Mouse (Mus musculus): ENCODE measurements at regions not wholly inside any gene's neighbourhood (a gene's known extent, or its start where the extent isn't known, plus 50 kb on each side); places are given as distances from the start of the nearest gene placed in this dataset.
"Not testable (repeated sequence)": the region's sequence is repeated elsewhere in the genome, so short reads cannot be mapped to it uniquely, and the experiment has no call there.

DNA sequence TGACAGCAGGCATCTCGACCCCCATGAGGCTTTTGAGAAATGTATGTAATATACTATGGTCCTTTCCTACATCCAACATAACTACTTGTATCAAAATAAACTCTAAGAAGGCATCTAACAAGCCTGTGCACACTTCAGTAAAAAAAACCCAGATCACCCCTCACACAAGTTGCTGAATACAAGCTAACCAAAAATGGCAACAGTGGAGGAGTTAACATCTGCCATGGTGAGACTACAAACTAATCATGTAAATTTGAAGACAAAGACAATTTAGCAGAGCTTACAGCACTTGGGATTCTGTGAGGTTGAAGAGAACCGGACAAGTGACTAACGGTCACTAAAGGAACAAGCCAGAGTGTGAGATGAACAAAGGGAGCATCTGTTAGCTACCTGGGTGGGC is 380.6 kb upstream of the Ngly1 start:
- ATAC-seq (ENCODE audit: insufficient read depth), result no peak

DNA sequence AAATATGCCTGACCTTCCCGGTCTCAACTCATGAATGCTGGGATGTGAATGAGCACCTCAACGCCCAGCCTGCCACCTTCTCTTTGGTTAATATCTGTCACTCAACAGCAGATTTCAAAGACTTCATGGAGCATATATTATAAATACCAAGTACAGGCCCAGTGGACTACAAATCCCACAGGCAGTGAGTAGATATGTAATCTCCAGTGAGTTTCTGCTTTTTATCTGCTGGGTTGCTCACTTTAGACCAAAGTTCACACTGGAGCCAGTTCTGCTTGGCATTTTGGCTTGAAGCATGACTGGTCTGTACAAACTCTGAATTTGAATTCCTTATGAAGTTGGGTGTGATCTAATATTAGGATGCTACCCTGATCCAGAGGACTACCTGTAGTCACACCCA is 377.1 kb upstream of the Ngly1 start:
- H3K4me3 ChIP-seq (ENCODE audit: low read depth, low read length), result no peak overlapping the region
- no peak overlapping the region for H3K9ac ChIP-seq
- H3K27ac ChIP-seq (ENCODE audit: low read depth), result no peak overlapping the region
- no peaks in the 10 kb centered on the region for H3K4me1 ChIP-seq (ENCODE audit: insufficient read depth)
- H3K27me3 ChIP-seq (ENCODE audit: insufficient read depth, low read length), result no peaks in the 10 kb centered on the region
- ATAC-seq (ENCODE audit: insufficient read depth) (no peak), DNase-seq (no peak)
- 80% methylated on average over 2 of the region's 2 CpGs for WGBS
- no peak for TF ChIP-seq CTCF (IDR thresholded peaks at IDR 0.05; ENCODE audit: low read depth)
- no peak overlapping the region for H3K4me2 ChIP-seq
- no peaks in the 10 kb centered on the region for H3K36me3 ChIP-seq (ENCODE audit: insufficient read depth)
- H3K9me3 ChIP-seq (ENCODE audit: low read depth, low read length), result no peaks in the 10 kb centered on the region

More for the DNA sequence above, 380.6 kb upstream of the Ngly1 start:
- no peak for TF ChIP-seq CTCF (IDR thresholded peaks at IDR 0.05; ENCODE audit: low read depth)
- no peak overlapping the region for H3K4me3 ChIP-seq (ENCODE audit: low read depth, low read length)
- H3K4me2 ChIP-seq, result no peak overlapping the region
- 46% methylated on average over 3 of the region's 3 CpGs for WGBS
- no peak overlapping the region for H3K27ac ChIP-seq (ENCODE audit: low read depth)
- H3K36me3 ChIP-seq (ENCODE audit: insufficient read depth), result no peaks in the 10 kb centered on the region
- H3K9ac ChIP-seq, result no peak overlapping the region
- DNase-seq, result no peak
- H3K9me3 ChIP-seq (ENCODE audit: low read depth, low read length), result no peaks in the 10 kb centered on the region
- no peaks in the 10 kb centered on the region for H3K27me3 ChIP-seq (ENCODE audit: insufficient read depth, low read length)
- H3K4me1 ChIP-seq (ENCODE audit: insufficient read depth), result no peaks in the 10 kb centered on the region

DNA sequence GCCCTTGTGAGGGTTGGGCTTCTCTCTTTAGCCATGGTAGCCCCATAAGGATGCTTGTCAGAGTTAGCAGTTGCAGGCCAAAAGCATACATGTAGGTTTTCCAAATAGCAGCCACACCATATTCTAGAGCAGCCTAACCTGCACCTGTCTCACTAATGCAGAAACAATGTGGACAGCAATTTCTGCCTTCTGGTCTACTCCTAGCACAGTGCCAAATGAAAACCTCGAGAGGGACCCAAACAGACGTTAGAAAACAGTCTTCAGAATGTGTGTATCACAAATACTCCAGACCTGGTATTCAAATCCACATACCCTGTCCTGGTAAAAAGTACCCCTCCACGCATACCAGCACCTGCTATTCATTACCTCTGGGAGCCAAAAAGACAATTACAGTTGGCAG is 368.9 kb upstream of the Ngly1 start:
- 80% methylated on average over 3 of the region's 3 CpGs for WGBS
- Histone ChIP-seq H3K36me3 (ENCODE audit: insufficient read depth) (no peaks in the 10 kb centered on the region), H3K4me1 (ENCODE audit: insufficient read depth) (no peaks in the 10 kb centered on the region), H3K4me2 (no peak overlapping the region), H3K27ac (ENCODE audit: low read depth) (no peak overlapping the region), H3K4me3 (ENCODE audit: low read depth, low read length) (no peak overlapping the region), H3K9ac (no peak overlapping the region), H3K9me3 (ENCODE audit: low read depth, low read length) (no peaks in the 10 kb centered on the region), H3K27me3 (ENCODE audit: insufficient read depth, low read length) (no peaks in the 10 kb centered on the region)
- no peak for ATAC-seq (ENCODE audit: insufficient read depth)
- no peak for TF ChIP-seq CTCF (IDR thresholded peaks at IDR 0.05; ENCODE audit: low read depth)
- no peak for DNase-seq

DNA sequence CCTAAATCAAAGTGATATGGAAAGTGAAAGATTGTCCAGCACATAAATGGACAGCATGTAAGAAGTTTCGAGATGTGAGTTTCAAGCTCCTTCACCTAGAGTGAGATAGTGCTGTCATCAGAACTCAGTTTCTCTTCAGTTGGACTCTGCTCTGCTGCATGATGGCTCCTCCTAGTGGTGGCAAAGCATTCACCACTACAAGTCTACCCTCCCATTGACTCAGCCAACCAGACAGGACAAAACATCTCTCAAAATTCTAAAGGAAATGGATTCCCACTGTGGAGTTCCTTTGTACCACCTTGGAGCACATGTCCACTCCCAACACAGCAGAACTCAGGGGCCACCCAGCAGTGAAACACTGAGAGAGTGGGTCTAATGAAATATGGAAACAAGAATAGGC is 367.8 kb upstream of the Ngly1 start:
- no peaks in the 10 kb centered on the region for H3K4me1 ChIP-seq (ENCODE audit: insufficient read depth)
- WGBS, result 48% methylated on average over 1 of the region's 1 CpGs
- TF ChIP-seq CTCF (IDR thresholded peaks at IDR 0.05; ENCODE audit: low read depth), result peak; percentile 79
- H3K4me3 ChIP-seq (ENCODE audit: low read depth, low read length), result no peak overlapping the region
- no peaks in the 10 kb centered on the region for H3K27me3 ChIP-seq (ENCODE audit: insufficient read depth, low read length)
- no peak overlapping the region for H3K9ac ChIP-seq
- ATAC-seq (ENCODE audit: insufficient read depth), result no peak
- no peaks in the 10 kb centered on the region for H3K9me3 ChIP-seq (ENCODE audit: low read depth, low read length)
- peak; percentile 59 for DNase-seq
- no peak overlapping the region for H3K4me2 ChIP-seq
- no peak overlapping the region for H3K27ac ChIP-seq (ENCODE audit: low read depth)
- no peaks in the 10 kb centered on the region for H3K36me3 ChIP-seq (ENCODE audit: insufficient read depth)

DNA sequence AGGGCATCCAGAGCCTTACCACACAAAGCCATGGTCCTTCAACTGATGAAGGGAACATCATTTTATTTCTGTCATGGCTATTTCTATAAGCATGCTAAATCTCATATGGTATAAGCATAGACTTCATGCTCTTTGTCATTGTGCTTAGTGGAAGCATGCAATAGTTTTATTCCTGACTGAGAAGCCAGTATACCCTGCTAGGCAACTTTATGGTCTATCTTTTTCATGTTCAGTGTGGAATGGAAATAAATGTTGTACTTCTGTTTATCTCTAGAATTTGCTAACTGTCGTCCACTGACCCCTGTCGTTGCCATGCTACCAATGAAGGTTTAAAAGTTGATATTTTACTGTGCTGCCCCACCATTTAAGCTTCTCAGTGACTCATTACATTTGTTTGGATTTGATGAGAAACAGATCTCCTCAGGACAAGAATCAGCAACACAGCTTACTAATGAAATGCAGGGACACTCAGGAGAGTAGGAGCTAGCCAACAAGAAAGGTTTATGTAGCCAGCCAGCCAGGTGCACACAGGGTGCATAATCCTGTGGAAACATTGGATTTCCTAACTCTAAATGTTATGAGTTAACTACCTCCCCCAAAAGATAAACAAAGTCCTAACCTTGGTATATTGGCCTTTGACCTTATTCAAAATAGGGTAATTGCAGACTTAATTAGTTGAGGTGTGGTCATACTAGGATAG is 364.3 kb upstream of the Ngly1 start:
- H3K4me2 ChIP-seq, result no peak overlapping the region
- H3K9ac ChIP-seq, result no peak overlapping the region
- H3K36me3 ChIP-seq (ENCODE audit: insufficient read depth), result no peaks in the 10 kb centered on the region
- no peaks in the 10 kb centered on the region for H3K27me3 ChIP-seq (ENCODE audit: insufficient read depth, low read length)
- ATAC-seq (ENCODE audit: insufficient read depth) (no peak), DNase-seq (no peak)
- 56% methylated on average over 2 of the region's 2 CpGs for WGBS
- H3K4me3 ChIP-seq (ENCODE audit: low read depth, low read length), result no peak overlapping the region
- H3K27ac ChIP-seq (ENCODE audit: low read depth), result no peak overlapping the region
- H3K4me1 ChIP-seq (ENCODE audit: insufficient read depth), result no peaks in the 10 kb centered on the region
- no peak for TF ChIP-seq CTCF (IDR thresholded peaks at IDR 0.05; ENCODE audit: low read depth)
- no peaks in the 10 kb centered on the region for H3K9me3 ChIP-seq (ENCODE audit: low read depth, low read length)

DNA sequence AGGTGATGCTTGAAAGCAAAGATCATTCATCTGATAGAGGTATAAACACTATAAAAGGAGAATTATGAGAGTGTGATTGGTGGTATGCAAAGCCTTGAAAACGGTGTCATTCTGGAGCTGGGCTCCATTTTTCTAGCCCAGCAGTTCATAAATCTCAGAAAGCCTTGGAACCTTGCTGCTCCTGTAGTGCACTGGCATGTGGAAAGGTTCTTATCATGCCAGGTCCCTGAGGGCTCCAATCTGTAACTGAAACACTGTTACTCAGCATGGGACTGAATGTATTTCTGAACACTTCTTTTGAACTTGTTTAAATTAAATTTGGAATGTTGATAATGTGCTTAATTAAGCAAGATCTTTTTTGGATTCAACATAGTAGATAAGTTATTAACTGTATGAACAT is 352.0 kb upstream of the Ngly1 start:
- peak; percentile 23 for DNase-seq
- H3K27ac ChIP-seq (ENCODE audit: low read depth), result no peak overlapping the region
- no peak for TF ChIP-seq CTCF (IDR thresholded peaks at IDR 0.05; ENCODE audit: low read depth)
- no peak overlapping the region for H3K9ac ChIP-seq
- no peak for ATAC-seq (ENCODE audit: insufficient read depth)
- H3K4me3 ChIP-seq (ENCODE audit: low read depth, low read length), result no peak overlapping the region
- WGBS, result 44% methylated on average over 1 of the region's 1 CpGs
- no peaks in the 10 kb centered on the region for H3K4me1 ChIP-seq (ENCODE audit: insufficient read depth)
- H3K36me3 ChIP-seq (ENCODE audit: insufficient read depth), result no peaks in the 10 kb centered on the region
- H3K27me3 ChIP-seq (ENCODE audit: insufficient read depth, low read length), result no peaks in the 10 kb centered on the region
- H3K4me2 ChIP-seq, result no peak overlapping the region
- no peaks in the 10 kb centered on the region for H3K9me3 ChIP-seq (ENCODE audit: low read depth, low read length)

DNA sequence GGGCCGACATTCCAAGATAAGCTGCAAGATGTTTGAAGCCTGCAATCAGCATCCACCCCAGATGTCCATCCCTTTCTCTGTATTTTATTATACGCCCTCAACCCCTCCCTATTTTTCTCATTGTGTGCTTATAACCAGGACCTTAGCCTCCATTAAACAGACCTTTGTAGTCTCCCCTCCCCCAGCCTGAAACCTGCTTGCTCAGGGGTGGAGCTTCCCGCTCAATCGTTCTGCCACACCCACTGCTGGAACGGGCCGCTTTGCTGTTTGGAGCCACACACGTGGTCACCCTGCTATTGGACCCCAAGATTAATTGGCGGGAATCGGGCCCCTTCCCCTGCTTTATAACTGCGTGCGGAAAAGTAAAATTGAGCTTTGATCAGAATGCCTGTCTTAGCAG is 342.7 kb upstream of the Ngly1 start:
- not testable (repeated sequence) for H3K27ac ChIP-seq (ENCODE audit: low read depth); H3K9me3 ChIP-seq (ENCODE audit: low read depth, low read length); H3K4me3 ChIP-seq (ENCODE audit: low read depth, low read length); DNase-seq; H3K36me3 ChIP-seq (ENCODE audit: insufficient read depth); H3K9ac ChIP-seq; H3K4me2 ChIP-seq; H3K4me1 ChIP-seq (ENCODE audit: insufficient read depth); ATAC-seq (ENCODE audit: insufficient read depth); H3K27me3 ChIP-seq (ENCODE audit: insufficient read depth, low read length)
- WGBS, result 41% methylated on average over 11 of the region's 11 CpGs

DNA sequence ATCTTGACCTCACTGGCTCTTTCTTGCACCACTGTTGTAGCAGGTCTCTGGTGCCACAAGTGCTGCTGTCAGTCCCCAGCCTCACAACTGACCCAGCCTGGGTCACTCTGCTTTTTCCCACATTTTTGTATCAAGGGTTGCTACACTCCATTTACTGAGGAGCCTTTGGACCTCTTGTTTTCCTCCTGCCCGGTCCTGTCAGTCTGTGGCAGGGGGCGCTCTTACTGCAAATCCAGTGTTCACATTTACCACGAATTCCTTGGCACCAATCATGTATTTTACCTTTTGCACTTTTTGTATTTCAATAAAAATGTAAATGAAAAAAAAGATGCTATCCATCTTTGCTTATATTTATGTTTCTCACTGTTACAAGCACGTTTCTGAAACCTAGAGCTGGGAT is 335.9 kb upstream of the Ngly1 start:
- not testable (repeated sequence) for DNase-seq; ATAC-seq (ENCODE audit: insufficient read depth); H3K27ac ChIP-seq (ENCODE audit: low read depth); H3K4me3 ChIP-seq (ENCODE audit: low read depth, low read length); H3K4me1 ChIP-seq (ENCODE audit: insufficient read depth); H3K4me2 ChIP-seq; H3K36me3 ChIP-seq (ENCODE audit: insufficient read depth); H3K9me3 ChIP-seq (ENCODE audit: low read depth, low read length); H3K9ac ChIP-seq; H3K27me3 ChIP-seq (ENCODE audit: insufficient read depth, low read length)
- 59% methylated on average over 4 of the region's 4 CpGs for WGBS
